Mouse (Mus musculus) intestine, embryonic 14.5 days (tissue): ENCODE results near the gene Psmc1. TPM values are rescaled to one million over a fixed set of nuclear protein-coding genes. Genes with fewer than 3 reads are reported as not detected.

Experiments
- polyA plus RNA-seq: library from polyadenylated mRNA; unstranded; fragments of >200 nt; fragmentation: Nextera tagmentation; extraction: Ambion mirVana; gene quantifications from 2 replicates; pipeline ENCODE4 v1.2.1, GENCODE M21; 2014

Psmc1 gene
- polyA plus RNA-seq, 1 experiment from 2014 or later, result 242 TPM

Other genes starting within 250 kb of the Psmc1 start
- gene Efcab11, start 225.7 kb upstream of the Psmc1 start, polyA plus RNA-seq, result 13.4 and 15.7 TPM in 2 replicates
- gene Tdp1, start 225.6 kb upstream of the Psmc1 start, polyA plus RNA-seq, result 59.9 and 61.8 TPM in 2 replicates
- gene Kcnk13, start 145.7 kb upstream of the Psmc1 start, polyA plus RNA-seq, result 0.37 and 0.39 TPM in 2 replicates
- 13.7 and 14.4 TPM in 2 replicates for gene Nrde2, start 49.5 kb downstream of the Psmc1 start, polyA plus RNA-seq
- 1,929 and 1,989 TPM in 2 replicates for gene Calm1, start 89.3 kb downstream of the Psmc1 start, polyA plus RNA-seq